Mouse (Mus musculus): Measurements from ENCODE around the gene Txlna.

DNA sequence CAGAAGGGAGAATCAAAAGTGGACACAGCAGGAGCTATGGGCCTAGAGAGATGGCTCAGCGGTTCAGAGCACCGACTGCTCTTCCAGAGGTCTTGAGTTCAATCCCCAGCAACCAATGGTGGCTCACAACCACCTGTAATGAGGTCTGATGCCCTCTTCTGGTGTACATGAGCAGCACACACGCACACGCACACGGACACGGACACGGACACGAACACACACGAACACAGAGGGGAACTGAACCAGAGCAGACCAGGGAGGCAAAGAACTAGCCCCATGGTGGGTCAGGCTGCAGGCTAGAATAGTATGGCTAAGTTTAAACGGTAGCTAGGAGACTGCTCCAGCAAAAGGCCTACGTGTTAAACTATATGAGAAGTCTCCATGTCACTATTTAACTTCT is 41.0 kb upstream of the Txlna start:
- TF ChIP-seq CTCF (IDR thresholded peaks at IDR 0.05; ENCODE audit: low read depth, low read length): 0 out of 2 replicates have a peak, but pooled peaks have one; percentile 3
- TF ChIP-seq POLR2A (IDR thresholded peaks at IDR 0.05; ENCODE audit: extremely low read depth, insufficient read depth, low read length): no peak

Data from liver, adult 2 months (tissue).